Mouse (Mus musculus): ENCODE results near the gene Whrn. TPM values are rescaled to one million over a fixed set of nuclear protein-coding genes. Genes with fewer than 3 reads are reported as not detected.
A peak's percentile ranks its signal among the peaks of the same experiment; 100 is the strongest.

Whrn gene
- total and polyA plus RNA-seq, 3 experiments, result 29.9 to 33.9 (median 31.4) TPM

DNA sequence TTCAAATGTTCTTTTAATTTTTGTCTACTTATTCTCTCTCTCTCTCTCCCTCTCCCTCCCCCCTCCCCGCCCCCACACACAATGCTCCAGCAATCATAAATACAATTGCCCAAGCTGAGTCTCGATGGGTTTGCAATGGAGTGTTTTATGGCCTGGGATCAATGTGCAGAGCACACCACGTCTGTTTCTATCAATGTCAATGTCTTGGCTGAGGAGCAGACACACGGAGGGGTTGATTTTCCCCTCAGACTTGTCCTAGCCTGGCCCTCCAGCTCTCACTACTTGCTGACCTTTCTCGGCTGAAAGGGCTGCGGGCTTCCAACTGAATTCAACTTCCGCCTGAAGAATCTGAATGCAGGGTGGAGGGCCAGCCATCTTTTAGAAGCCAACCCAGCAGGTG lies 12.1 kb downstream of the Whrn start:
- 83% methylated on average over 7 of the region's 7 CpGs for WGBS
- intact Hi-C loops (cut with DNase I), result no loop called here

DNA sequence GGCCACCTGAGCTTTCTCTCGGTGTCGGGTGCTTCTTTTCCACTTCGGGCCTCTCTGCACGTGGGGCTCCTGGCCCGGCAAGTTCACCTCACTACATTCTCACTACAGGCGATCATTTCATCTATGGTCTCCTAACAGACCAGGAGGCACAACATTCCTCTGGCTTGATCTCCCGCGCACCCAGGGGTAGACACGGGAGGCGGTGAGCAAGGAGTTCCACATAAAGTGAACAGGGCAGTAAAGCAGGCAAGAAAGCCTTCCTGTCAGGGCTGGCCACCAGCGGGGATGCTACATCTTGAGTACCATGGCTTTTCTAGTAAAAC lies 15.0 kb downstream of the Whrn start:
- Histone ChIP-seq H3K27ac (no peak overlapping the region), H3K27me3 (ENCODE audit: control insufficient read depth, insufficient read depth, low read length) (no peaks in the 10 kb centered on the region), H3K4me1 (ENCODE audit: control insufficient read depth, insufficient read depth, low read length) (no peaks in the 10 kb centered on the region), H3K36me3 (ENCODE audit: control insufficient read depth, insufficient read depth, low read length) (no peaks in the 10 kb centered on the region), H3K9ac (ENCODE audit: low read depth, low read length) (no peak overlapping the region), H3K4me3 (no peak overlapping the region), H3K79me2 (replicated peaks; ENCODE audit: control insufficient read depth, insufficient read depth, low read length) (no peaks in the 10 kb centered on the region; the same call in 1 of the 2 replicates)
- DNase-seq, result no peak
- intact Hi-C loops (cut with DNase I), result loop anchor here (1.0 kb wide), 1 partner anchor 28 kb away; no protein-coding TSS in a partner anchor
- no peak for TF ChIP-seq POLR2A (IDR thresholded peaks at IDR 0.05; ENCODE audit: insufficient read depth, low read depth, low read length)
- TF ChIP-seq CTCF (IDR thresholded peaks at IDR 0.05), result no peak
- TF ChIP-seq EP300 (IDR thresholded peaks at IDR 0.05; ENCODE audit: insufficient read depth, low read depth, low read length), result no peak
- 63% methylated on average over 11 of the region's 11 CpGs for WGBS

More for the DNA sequence above, 12.1 kb downstream of the Whrn start:
- Histone ChIP-seq H3K4me3 (no peak overlapping the region), H3K79me2 (replicated peaks; ENCODE audit: control insufficient read depth, insufficient read depth, low read length) (no peaks in the 10 kb centered on the region; the same call in 1 of the 2 replicates), H3K27me3 (ENCODE audit: control insufficient read depth, insufficient read depth, low read length) (no peaks in the 10 kb centered on the region), H3K27ac (no peak overlapping the region), H3K9ac (ENCODE audit: low read depth, low read length) (no peak overlapping the region), H3K36me3 (ENCODE audit: control insufficient read depth, insufficient read depth, low read length) (no peaks in the 10 kb centered on the region), H3K4me1 (ENCODE audit: control insufficient read depth, insufficient read depth, low read length) (no peaks in the 10 kb centered on the region)
- DNase-seq, result no peak
- TF ChIP-seq CTCF (IDR thresholded peaks at IDR 0.05), result no peak
- no peak for TF ChIP-seq EP300 (IDR thresholded peaks at IDR 0.05; ENCODE audit: insufficient read depth, low read depth, low read length)
- no peak for TF ChIP-seq POLR2A (IDR thresholded peaks at IDR 0.05; ENCODE audit: insufficient read depth, low read depth, low read length)

DNA sequence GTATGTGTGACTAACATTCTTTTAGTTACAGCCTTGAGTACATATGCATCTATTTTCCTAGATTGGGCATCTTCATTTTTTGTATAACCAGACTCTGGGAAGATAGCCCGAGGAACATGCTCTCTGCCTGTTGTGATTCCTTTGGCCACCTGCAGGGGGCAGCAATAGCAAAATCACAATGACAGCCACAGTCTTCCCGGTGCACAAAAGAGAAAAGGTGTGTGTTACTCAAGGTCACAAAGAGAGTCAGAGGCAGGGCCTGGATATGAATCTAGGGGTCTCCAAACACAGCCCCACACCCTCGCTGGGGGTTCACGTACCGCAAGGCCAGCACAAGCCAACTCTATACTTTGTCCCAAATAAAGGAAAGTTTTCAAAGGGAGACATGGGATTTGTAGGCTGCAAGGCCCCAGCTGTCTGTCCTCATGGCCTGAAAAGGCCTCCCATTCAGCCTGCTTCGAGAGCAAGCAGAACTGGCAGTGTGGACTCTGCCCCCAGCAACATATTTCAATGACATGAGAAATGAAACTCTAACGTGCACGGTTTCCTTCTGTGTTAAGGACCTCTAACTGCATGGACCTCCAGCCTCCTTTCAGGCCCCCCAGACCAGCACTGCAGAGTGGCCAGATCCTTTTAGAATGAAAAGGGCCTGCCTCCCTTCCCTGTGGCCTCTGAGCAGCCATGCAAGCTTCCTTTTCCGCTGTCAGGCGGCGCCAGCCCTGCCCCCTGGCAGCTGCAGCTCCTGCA lies 15.5 kb downstream of the Whrn start:
- no peaks in the 10 kb centered on the region for H3K36me3 ChIP-seq (ENCODE audit: control insufficient read depth, insufficient read depth, low read length)
- no peaks in the 10 kb centered on the region for H3K27me3 ChIP-seq (ENCODE audit: control insufficient read depth, insufficient read depth, low read length)
- peak; percentile 94 for TF ChIP-seq CTCF (IDR thresholded peaks at IDR 0.05)
- TF ChIP-seq POLR2A (IDR thresholded peaks at IDR 0.05; ENCODE audit: insufficient read depth, low read depth, low read length), result no peak
- TF ChIP-seq EP300 (IDR thresholded peaks at IDR 0.05; ENCODE audit: insufficient read depth, low read depth, low read length), result 0 out of 2 replicates have a peak, but pooled peaks have one; percentile 23
- intact Hi-C loops (cut with DNase I), result no loop called here
- no peaks in the 10 kb centered on the region for H3K4me1 ChIP-seq (ENCODE audit: control insufficient read depth, insufficient read depth, low read length)
- no peak overlapping the region for H3K27ac ChIP-seq
- 52% methylated on average over 11 of the region's 11 CpGs for WGBS
- H3K4me3 ChIP-seq, result no peak overlapping the region
- no peak overlapping the region for H3K9ac ChIP-seq (ENCODE audit: low read depth, low read length)
- DNase-seq, result peak; percentile 32 to 63
- H3K79me2 ChIP-seq (replicated peaks; ENCODE audit: control insufficient read depth, insufficient read depth, low read length), result no peaks in the 10 kb centered on the region; the same call in 1 of the 2 replicates

DNA sequence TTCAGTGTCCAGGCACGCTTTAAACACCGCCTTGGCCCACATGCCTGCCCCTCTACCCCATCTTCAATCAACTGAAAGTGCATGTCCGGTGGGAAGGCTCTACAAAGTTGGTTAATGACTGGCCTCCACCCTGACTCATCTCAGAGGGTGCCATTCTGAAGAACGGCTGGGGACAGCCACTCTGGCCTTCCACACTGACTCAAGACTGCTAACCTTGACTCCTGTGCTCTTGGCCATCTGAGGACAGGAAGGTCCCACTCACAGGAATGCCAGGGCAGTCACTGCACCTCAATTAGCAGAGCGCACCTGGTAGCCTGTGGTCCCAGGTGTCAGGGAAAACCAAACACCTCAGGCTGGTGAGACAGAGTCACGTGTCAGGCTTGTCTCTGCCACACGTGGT lies 17.8 kb downstream of the Whrn start:
- no peaks in the 10 kb centered on the region for H3K4me1 ChIP-seq (ENCODE audit: control insufficient read depth, insufficient read depth, low read length)
- H3K27me3 ChIP-seq (ENCODE audit: control insufficient read depth, insufficient read depth, low read length), result no peaks in the 10 kb centered on the region
- intact Hi-C loops (cut with DNase I), result no loop called here
- no peaks in the 10 kb centered on the region for H3K36me3 ChIP-seq (ENCODE audit: control insufficient read depth, insufficient read depth, low read length)
- WGBS, result 79% methylated on average over 7 of the region's 7 CpGs
- H3K27ac ChIP-seq, result no peak overlapping the region
- DNase-seq, result no peak
- no peaks in the 10 kb centered on the region; the same call in 1 of the 2 replicates for H3K79me2 ChIP-seq (replicated peaks; ENCODE audit: control insufficient read depth, insufficient read depth, low read length)
- H3K9ac ChIP-seq (ENCODE audit: low read depth, low read length), result no peak overlapping the region
- no peak for TF ChIP-seq POLR2A (IDR thresholded peaks at IDR 0.05; ENCODE audit: insufficient read depth, low read depth, low read length)
- TF ChIP-seq EP300 (IDR thresholded peaks at IDR 0.05; ENCODE audit: insufficient read depth, low read depth, low read length), result no peak
- no peak for TF ChIP-seq CTCF (IDR thresholded peaks at IDR 0.05)
- H3K4me3 ChIP-seq, result no peak overlapping the region

DNA sequence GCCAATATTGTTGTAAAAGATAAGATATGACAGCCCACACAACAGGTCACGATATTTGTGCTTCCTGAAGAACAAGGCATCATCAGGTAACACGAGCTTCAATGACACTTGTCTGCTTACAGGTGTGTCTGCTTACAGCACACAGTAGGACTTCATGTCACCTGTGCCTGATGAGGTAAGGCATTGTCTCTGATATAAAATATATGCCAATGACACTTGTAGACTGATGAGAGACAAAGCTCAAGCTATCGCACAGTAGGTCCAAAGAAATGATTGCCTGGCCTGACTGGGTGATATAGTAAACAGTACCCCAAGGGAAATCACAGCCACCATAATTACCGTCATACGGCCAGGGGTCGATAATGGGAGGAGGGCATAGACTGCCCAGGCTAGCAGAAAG lies 18.9 kb downstream of the Whrn start:
- Histone ChIP-seq H3K79me2 (replicated peaks; ENCODE audit: control insufficient read depth, insufficient read depth, low read length) (no peaks in the 10 kb centered on the region; the same call in 1 of the 2 replicates), H3K27ac (no peak overlapping the region), H3K36me3 (ENCODE audit: control insufficient read depth, insufficient read depth, low read length) (no peaks in the 10 kb centered on the region), H3K27me3 (ENCODE audit: control insufficient read depth, insufficient read depth, low read length) (no peaks in the 10 kb centered on the region), H3K4me3 (no peak overlapping the region), H3K4me1 (ENCODE audit: control insufficient read depth, insufficient read depth, low read length) (no peaks in the 10 kb centered on the region), H3K9ac (ENCODE audit: low read depth, low read length) (no peak overlapping the region)
- intact Hi-C loops (cut with DNase I), result no loop called here
- WGBS, result 90% methylated on average over 6 of the region's 6 CpGs
- DNase-seq, result no peak
- TF ChIP-seq EP300 (IDR thresholded peaks at IDR 0.05; ENCODE audit: insufficient read depth, low read depth, low read length), result no peak

DNA sequence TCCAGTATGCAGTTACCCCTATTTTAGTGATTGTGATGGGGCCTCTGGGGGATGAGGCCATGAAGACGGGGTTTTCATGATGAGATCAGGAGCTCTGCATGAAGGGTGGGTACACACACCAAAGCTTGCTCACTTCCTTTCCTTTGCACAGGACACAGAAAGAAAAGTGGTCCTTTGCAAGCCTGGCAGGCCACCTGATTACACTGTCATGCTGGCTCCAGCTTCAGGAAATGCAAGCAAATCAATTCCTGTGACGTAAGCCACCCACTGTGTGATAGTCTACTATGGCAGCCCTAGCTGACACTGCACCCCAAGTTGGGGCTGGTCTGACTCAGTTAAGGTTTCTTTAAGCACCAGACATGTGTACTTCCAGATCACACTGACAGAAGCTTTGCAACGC lies 20.6 kb downstream of the Whrn start:
- Histone ChIP-seq H3K4me1 (ENCODE audit: control insufficient read depth, insufficient read depth, low read length) (no peaks in the 10 kb centered on the region), H3K27ac (no peak overlapping the region), H3K9ac (ENCODE audit: low read depth, low read length) (no peak overlapping the region), H3K79me2 (replicated peaks; ENCODE audit: control insufficient read depth, insufficient read depth, low read length) (no peaks in the 10 kb centered on the region; the same call in 1 of the 2 replicates), H3K4me3 (no peak overlapping the region), H3K36me3 (ENCODE audit: control insufficient read depth, insufficient read depth, low read length) (no peaks in the 10 kb centered on the region), H3K27me3 (ENCODE audit: control insufficient read depth, insufficient read depth, low read length) (no peaks in the 10 kb centered on the region)
- 58% methylated on average over 3 of the region's 3 CpGs for WGBS
- TF ChIP-seq EP300 (IDR thresholded peaks at IDR 0.05; ENCODE audit: insufficient read depth, low read depth, low read length) (no peak), CTCF (IDR thresholded peaks at IDR 0.05) (no peak), POLR2A (IDR thresholded peaks at IDR 0.05; ENCODE audit: insufficient read depth, low read depth, low read length) (no peak)
- intact Hi-C loops (cut with DNase I), result no loop called here
- DNase-seq, result no peak

Measured in heart, adult 2 months (tissue).